Mouse (Mus musculus) lung, adult 18-20 months (tissue): Measurements from ENCODE around the gene Metrnl.

Experiments
- DNase-seq, 2 experiments: peaks; one replicate each; pipeline ENCODE4 v3.0.0; 2022; ENCODE audit warnings: mixed read lengths in 2 of 2

The Metrnl gene

DNA sequence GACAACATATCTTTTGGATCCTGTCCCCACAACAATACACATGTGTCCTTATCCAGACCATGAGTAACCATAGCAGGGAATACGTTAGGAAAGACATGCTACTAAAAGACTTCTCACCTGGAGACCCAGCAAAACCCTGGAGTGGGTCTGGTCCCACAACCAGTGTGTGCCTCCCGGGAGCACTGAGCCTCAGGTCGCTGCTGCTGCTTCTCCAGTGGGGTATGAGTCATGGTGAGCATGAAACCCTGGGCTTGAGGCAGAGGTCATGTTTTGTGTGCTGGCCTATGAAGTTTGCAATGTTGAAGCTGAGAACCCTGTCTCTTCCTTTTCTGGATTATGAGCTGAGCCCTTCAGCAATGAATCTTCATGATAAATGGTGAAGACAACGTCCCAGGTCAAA is 15.3 kb upstream of the Metrnl start:
- DNase-seq, result no peak

GRCm38 (mm10) chr11:121686674-121687073 is 14.7 kb upstream of the Metrnl start:
- DNase-seq, result no peak

GRCm38 (mm10) chr11:121688024-121688423 is 13.3 kb upstream of the Metrnl start:
- no peak for DNase-seq

DNA sequence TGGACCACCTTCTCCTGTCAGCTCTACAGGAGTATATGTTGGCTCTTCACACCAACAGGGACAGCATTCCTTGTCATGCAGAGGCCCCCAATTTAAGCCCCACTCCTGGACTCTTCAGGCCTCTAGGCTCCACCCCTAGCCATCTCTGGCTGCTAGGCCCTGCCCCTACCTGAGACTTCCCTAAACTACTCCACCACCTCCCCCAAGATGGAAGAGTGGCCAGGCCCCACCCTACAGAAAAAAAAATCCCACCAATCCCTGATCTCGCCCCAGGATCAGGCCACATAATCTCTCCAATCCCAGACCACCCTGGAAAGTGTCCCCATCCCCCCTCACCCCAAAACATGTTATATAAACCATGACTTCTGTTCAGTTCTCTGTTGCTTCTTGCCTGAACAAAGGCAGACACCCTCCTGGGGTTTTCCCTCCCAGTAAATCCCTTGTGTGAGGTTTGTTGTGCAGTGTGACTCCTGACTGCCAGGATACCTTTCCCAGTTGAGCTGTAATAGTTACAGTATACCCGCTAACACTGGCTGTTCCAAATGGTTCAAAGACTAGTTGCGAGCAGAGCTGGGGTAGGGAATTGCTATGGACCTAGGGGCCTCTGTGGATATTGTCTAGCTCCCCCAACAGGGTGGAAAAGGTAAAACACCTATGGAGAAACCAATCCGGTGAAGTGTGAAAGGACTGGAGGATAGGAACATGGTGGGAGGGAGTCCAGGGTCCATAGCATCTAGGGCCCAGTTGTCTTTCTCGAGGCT is 5.9 kb upstream of the Metrnl start:
- no peak for DNase-seq

GRCm38 (mm10) chr11:121697271-121697670 is 4.1 kb upstream of the Metrnl start:
- no peak for DNase-seq

DNA sequence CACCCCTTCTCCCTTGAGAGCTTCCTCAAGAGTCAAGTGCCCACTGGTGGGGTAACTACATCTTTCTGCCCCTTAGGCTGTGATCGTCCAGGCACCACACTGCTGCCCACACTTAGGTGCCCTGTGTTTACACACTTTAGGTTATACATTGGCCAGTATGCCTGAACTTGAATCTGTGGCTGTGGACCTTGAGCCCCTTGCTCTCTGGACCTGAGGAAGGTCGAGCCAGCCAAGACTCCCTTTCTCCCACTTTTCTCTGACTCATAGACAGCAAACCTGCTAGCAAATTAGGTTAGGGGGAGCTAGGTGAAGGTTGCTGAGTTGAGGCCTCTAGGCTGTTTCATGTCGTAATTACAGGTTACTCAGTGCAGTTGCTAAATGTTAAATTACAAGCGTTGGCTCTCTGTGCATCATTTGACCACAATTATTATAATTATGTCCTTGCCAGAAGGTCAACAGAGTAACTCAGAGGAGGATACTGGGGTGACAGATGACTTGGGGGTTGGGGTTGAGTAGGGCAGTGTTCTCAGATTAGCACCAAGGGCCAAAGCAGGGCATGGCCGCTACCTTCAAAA is 2.9 kb upstream of the Metrnl start:
- no peak for DNase-seq

- DNase-seq, result peak; percentile 93
These were observed 959 bp downstream of the Metrnl start for GRCm38 (mm10) chr11:121702111-121702894.

GRCm38 (mm10) chr11:121702895-121703618 is 1.7 kb downstream of the Metrnl start:
- DNase-seq, result peak; percentile 72

DNA sequence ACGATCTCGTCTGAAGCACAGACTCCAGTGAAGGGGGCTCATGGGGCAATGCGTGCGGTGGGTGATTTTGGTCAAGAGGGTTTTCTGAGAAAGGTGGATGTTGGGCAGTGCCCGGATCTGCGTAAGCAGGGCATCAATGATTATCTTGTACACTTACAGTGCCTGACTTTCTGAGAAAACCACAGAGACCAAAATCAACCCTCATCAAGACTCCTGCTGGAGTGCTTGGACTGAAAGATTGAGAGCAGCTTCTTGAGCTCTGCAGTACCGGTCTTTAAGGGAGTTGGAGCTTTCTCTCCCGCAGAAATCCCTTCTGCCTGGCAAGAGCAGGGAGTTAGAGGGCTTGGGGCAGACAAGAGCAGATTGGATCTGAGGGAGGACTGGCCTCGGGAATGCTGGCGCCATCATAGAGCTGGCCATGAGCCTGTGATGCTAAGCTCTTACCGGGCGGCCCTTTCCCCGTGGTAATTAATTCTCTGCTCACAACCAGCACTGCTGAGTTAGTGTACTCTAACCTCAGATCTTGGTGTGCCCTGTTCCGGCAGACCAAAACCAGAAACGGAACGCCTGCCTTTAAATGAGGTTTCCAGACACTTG is 2.4 kb downstream of the Metrnl start:
- peak in 1 of 2 experiments; percentile 15 for DNase-seq

DNA sequence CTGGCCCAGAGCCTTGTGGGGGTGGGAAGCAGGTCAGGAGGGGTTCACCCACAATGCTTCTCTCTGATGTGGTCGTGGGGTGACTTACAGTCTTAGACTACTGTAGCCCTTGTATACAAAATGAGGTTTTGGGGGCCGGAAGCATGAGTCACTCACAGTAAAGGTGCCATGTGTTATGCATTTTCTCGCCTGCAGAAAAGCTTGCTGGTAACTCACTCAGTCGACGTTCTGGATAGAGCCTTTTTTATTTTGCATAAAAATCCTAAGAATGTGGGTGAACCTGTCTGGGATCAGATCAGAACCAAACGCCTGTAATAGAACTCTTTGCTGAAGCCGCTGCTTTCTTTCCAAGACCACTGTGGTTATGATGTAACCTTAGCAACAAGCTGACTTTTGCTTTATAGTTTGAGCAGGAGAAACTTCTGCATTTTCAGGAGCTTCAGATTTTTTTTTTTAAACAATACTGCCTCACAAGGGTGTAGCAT is 5.2 kb downstream of the Metrnl start:
- DNase-seq, result peak; percentile 51 to 52

DNA sequence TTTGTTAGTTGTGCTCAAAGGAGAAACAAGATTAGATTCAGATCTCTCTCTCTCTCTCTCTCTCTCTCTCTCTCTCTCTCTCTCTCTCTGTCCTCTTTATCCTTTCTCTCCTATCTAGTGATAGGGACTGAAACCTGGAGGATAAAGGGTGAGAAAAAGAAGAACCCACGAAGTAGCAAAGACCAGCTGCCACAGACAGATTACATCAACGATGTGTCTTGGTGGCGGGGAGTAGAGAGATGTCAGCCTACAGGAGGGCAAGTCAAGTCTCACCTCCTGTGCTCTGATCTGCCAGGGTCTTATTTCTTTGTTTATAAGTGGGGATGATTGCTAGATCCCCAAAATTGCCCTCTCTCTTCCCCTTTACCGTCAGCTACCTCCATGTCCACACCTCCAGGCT is 7.9 kb downstream of the Metrnl start:
- DNase-seq, result no peak

DNA sequence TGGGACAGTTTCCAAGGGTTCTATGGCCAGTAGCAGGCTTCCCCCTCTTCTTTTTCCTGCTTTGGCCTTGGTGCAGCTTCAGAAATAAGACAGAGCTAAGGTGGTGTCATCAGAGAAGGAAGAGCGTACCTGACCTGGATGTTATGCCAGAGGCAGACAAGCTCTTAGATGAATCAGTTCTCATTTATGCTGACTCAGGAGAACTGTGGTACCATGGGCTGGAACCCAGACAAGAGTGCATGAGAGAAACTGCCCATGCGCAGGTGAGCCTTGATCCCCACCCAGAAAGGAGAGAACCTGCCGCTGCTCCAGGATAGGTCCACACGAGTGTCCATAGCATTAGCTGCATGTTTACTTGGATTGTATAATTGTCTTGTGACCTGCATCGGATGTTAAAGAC is 8.9 kb downstream of the Metrnl start:
- DNase-seq, result no peak

GRCm38 (mm10) chr11:121712987-121713386 is 11.6 kb downstream of the Metrnl start:
- peak; percentile 46 to 52 for DNase-seq

- DNase-seq, result no peak
These were observed 12.2 kb downstream of the Metrnl start for GRCm38 (mm10) chr11:121713569-121713968.

DNA sequence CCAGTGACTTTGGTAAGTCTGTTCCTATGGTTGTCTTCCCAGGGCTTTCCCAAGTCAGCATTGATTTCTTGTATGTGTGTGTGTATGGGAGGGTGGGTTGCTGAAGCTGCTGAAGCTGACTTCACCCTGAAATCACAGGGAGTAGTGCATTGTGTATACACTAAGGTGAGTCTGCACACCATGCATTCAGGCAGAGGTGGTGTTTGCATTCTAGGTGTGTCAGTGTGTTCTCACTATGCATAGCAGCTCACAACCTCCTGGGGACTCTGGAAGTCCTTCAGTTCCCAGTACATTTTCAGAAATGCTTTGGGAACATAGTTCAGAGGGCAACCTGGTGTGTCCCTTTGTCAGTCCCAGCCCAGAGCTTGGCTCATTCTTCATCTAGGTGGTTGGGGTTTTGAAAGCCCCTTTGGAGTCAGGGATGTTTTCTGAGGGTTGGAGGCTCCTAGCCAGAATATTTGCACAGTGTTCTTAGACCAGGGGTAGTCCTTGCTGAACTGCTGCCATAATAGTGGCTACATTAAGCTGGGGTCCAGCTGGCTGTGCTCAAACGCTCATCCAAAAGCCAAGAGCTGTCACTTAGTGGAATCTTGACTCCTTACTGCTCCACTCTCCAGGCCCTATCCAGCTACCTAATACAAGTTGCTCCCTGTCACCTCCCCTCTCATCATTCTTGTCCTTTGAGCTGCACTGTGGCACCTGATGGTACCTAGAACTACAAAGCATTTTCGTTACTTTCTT is 13.6 kb downstream of the Metrnl start:
- no peak for DNase-seq

GRCm38 (mm10) chr11:121717724-121718123 is 16.4 kb downstream of the Metrnl start:
- peak in 1 of 2 experiments; percentile 49 for DNase-seq

DNA sequence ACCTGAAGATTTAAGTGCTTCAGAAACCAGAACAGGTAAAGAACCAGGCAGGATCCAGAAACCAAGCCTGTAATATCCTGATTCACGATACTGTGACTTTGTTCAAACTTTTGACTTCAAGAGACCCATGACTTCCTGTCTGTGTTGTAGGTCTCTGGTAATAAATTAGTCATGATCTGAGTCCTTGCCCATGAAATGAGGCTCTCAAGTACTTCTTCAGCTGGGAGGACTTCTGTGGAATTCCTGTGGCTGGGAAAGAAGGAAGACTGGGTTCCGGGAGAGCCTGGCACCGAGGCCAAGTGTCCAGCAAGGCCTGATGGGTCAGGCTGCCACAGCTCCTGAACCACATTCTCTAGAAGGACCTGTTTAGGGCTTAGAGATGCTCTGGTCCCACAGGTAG is 19.4 kb downstream of the Metrnl start:
- DNase-seq, result peak in 1 of 2 experiments; percentile 56

- no peak for DNase-seq
These were observed 21.1 kb downstream of the Metrnl start for GRCm38 (mm10) chr11:121722434-121722833.

DNA sequence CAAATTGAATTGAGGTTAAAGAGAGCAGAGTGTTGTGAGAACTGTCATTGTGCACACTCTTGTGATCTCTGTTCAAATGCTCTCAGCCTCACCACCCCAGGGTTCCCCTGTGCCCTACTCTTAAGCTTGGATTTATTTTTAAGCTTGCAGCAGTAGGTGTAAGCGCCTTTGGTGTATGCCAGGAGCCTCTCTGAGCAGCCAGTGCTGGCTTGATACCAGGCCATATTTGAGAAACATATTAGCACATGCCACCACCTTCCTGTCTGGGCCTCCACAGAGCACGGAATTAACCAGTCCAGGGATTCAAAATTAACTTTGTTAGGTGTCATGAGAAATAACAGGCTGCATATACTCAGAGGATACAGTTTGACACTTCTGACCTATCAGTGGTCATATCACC is 25.3 kb downstream of the Metrnl start:
- DNase-seq, result no peak

DNA sequence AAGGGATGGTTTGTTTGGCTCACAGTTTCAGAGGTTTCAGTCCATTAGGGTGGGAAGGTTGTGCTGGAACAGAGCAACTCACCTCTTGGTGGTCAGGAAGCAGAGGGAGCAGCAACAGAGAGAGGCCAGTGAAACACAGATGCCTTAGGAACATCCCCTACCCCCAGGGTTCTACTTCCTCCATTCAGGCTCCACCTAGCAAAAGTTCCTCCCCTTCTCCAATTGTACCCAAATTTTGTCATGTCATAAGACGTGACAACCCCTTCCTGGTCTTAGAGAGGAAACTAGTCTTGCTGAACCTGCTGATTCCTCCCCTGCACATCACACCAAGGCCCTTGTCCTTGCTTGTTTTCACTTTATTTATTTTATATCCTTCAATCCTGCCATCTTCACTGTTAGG is 32.8 kb downstream of the Metrnl start:
- no peak for DNase-seq

DNA sequence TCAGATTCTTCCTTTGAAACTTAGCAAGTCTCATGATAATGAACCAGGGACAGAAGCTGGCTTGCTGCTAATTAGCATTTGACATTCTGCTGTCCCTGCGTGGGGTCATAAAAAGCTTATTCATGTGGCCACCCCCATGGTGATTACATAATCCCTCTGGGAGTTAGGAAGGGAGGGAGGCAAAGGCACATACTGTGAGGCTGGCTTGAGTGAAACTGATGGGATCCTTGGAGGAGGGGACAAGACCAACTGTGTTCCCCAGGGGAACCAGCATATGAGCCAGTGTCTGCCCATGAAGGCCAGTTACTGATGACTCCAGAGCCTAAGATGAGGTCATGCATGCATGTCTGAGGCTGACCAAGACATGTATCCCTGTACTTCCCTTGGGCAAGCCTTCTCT is 33.5 kb downstream of the Metrnl start:
- DNase-seq, result no peak

- no peak for DNase-seq
These were observed 37.3 kb downstream of the Metrnl start for GRCm38 (mm10) chr11:121738616-121739015.
